Mouse (Mus musculus) thymus, postnatal 25 days (tissue): ENCODE data around the gene Fgfr2.
"Not testable (repeated sequence)": the region's sequence is repeated elsewhere in the genome, so short reads cannot be mapped to it uniquely, and the experiment has no call there.

ENCODE experiments used
- DNase-seq: peaks from one replicate; pipeline ENCODE4 v3.0.0; 2022

Fgfr2 gene

DNA sequence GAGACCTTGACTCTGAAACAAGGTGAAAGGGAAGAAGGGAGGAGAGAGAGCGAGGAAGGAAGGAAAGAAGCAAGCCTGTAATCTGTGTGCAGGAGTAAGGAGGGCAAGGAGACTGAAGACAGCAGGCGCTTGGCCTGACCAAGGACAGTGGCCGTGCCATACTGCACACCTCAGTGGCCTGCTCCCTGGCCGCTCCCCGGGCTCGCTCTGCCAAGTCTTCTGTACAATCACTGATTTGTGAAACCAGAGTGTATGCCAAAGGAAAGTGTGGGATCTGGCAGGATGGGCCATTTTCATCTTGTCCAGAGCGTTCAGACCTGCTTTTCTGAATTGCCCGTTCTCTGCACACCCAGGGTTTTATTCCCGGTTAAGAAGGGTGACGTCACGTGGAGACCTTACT lies 441.9 kb downstream of the Fgfr2 start:
- DNase-seq: no peak

DNA sequence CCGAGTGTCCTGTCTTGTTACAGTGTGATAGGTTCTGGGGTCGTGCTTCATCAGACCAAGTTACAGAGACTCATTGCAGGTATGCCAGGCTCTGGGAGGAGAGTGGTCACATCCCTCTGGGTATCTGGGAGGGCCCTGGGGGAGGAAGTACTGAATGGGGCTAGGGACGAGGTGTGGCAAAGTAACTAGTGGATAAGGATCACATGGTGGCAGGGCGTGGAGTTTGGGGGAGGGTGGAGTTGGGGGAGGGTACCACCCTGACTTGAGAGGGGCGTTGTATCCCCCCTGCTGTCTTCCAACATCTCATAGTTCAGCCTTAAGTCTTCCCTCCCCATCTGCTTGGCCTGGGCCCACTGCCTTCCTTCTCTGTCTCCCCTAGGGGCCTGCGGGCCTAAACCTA lies 443.6 kb downstream of the Fgfr2 start:
- no peak for DNase-seq

DNA sequence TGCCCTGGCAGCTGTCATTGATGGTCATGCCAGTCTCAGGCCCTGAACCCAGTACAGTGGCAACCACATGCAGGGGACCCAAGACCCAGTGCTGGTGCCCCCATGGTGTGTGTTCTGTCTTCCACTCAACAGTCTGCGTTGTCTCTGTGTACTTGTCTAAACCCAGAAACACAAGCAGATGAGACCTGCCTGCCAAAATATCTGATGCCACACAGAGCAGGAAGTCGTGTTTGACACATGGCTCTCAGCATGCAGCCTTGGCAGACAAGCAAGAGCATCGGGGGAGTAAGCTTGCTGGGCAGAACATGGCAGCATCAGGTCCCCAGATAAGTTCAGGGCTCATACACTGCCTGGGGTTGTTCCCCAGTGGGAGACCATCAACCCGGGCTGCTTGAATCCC lies 444.0 kb downstream of the Fgfr2 start:
- DNase-seq: no peak

DNA sequence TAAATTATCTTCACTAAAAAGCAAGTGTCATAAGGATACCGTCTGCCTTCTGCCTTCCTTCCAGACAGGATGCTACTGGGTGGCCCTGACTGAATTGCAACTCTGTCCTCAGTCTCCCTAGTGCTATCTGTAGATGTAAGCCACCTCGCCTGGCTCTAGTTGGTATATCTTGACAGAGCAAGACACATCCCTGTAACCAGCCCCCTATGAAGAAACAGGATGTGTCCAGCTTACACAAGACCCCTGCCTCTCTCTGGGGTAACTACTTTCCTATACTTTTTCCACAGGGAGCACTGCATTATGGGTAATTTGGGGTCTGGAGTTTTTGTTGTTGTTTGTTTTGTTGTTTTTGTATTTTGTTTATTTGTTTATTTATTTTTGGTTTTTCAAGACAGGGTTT lies 447.2 kb downstream of the Fgfr2 start:
- DNase-seq: no peak

DNA sequence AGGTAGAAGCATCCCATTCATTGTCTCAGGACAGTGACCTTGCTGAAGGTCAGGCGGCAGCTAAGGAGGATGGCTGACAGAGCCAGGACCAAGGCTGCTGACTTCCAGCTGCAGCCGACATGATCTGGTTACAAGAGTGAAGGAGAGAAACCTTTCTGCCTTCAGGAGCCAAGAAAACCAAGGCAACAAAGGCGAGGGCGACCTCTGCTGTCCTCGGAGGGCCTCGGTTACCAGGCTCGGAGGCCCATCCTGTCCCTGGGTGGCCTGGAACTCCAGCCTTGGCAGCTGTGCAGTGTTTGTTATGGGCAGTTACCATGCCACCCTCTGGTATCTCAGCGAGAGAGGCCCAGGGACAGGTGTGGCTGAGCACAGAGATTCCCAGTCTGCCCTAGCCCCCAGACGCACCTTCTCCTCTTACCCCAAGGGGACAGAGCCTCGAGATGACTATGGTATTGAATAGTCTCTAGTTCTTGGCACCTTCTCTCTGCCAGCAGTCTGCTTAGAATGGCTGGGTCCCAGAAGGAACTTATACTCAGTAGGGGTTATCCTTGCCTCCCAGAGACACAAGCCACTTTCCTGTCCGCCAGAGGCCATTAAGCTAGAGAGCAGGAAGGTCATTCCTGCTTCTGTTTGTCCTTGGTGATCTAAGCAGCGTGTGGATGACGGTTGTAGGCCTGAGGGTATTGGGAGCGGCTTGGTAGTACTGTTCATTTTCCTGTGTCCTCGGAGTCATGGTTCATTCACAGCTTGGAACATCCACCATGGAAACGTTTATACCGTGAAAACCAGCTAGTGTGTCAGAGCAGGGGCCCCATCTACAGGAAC lies 449.0 kb downstream of the Fgfr2 start:
- no peak for DNase-seq

DNA sequence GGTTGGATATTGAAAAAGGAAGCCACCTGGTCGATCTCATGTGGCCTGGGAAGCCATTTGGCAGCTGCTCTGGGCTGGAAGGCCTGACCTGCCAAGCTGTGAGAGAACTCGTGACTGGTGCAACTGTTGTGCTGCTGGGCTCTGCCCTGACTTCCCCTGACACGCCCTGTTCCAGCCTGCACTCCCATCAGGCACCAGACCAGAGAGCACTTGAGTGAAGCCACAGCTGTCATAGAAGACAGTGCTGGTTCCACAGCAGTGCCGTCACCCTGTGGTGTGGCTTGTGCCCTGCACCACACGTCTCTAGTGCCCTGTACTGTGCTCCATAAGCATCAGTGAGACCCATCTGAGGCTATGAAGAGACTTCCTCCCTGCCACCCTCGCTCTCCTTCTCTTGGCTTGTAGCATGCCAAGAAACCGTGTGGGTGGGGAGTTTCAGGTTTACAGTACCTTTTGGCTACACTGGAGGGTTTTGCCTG lies 450.6 kb downstream of the Fgfr2 start:
- no peak for DNase-seq

DNA sequence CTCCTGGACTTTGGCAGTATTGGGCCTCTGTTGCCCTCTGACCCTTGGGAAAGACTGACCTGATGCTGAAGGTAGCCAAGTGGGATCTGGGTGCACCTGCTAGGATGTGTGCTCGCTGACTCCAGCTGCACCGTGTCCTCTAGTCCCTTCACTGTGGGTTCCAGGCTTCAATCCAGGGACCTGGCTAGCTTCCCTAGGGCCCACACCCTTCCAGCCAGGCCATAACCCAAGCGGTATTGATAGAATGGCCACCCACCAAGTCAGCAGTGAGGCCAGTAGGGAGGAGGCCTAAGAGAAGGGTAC lies 452.3 kb downstream of the Fgfr2 start:
- DNase-seq: no peak

DNA sequence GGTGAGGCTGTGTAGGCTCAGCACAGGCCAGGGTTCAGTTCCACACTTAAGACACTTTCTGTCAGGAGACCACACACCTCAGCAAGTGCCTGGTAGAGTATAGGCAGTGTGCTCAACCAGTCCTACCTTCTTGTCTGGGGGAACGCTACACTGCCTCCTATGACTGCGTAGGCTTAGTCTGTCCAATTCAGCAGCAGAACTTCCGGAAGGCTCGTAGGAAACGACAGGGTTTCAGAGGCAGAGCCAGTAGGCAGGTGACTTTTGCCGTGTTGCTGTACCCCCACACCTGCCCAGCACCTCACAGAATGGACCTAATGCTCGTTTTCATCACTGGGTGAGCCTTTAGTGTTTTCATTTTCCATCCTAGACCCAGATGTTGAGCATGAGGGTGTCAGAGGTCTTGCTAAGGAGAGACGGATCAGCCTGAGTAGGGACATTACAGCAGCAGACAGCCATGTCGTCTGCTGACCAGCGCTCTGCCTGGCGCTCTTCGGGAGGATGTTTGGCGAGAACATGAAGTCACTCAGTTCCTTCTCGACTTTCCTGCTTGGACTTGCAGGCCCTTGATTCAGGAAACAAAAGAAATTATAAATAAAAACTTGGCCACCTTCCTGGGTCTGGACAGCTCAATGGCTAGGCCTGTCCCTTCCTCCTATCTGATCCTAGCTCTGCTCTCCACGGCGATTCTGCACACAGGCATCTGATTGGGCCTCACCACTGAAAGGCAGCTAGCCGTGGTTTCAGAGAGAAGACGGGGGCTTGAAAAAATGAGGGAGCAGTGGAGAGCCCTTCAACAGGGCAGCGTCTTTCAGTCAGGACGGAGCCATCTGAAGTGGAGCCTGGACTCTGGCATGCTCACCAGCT lies 452.9 kb downstream of the Fgfr2 start:
- no peak for DNase-seq

DNA sequence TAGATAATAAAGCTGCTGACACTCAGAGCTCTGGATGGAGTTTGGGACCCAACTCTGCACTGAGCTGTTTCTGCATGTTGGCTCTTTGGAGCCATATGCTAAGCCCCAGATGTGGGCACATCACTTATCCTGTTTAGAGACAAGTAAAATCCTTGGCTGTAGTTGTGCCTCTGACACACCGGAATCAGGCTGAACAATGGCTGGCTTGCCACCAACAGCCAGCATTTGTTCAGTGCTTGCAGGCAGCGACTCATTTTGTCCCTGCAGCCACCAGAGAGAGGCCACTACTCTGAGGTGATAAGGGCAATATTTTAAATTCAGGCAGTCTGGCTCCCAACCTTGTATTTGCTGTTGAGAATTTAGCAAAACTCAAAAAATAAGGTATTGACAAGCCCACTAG lies 454.5 kb downstream of the Fgfr2 start:
- DNase-seq: no peak

DNA sequence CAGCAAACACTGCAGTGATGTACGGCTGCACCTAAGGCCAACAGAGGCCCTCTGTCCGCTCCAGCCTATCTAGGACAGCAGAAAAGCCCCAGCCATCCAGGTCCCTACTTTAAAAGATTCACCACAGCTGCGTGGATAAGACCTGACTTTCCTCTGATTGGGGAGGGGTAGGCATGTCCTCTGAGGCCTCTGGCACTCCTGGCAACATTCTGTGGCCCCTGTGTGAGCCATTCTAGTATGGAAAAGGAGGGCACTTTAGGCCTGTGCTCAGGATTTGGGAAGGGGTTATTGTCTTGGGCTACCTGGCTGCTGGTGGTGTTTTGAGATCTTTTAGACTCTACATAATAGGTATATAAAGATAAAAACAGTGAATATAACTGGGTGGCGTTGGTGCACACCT lies 456.6 kb downstream of the Fgfr2 start:
- no peak for DNase-seq

DNA sequence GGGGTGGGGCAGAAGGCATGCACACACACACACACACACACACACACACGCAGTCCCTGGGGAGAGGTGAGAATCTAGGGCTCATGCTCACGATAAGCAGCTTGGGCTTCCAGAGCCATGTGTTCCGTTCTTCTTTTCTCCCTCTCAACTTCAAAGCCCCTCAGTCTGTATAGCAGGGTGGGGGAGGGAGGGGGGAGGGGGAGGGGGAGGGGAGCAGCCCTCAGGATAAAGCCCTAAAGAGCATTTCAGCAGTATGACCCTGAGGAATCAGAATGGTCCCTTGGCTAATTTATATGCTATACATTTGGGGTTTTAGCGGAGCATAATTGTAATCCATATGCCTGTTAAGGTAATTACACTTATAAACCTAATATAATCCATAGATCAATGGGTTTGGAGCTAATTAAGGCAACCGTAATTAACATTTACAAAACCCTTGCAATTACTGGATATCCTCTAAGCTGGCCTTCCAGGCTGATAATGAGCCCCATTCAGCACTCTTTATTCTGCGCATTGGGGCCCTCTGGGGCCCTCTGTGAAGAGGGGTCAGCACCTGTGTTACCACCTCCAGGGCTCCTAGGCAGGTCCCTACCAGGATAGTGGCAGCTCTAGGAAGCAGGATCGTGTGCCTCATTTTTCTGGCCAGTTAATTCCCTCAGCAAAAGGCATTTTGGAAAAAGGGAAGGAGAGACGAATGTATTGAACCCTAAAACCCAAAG lies 457.3 kb downstream of the Fgfr2 start:
- no peak for DNase-seq

DNA sequence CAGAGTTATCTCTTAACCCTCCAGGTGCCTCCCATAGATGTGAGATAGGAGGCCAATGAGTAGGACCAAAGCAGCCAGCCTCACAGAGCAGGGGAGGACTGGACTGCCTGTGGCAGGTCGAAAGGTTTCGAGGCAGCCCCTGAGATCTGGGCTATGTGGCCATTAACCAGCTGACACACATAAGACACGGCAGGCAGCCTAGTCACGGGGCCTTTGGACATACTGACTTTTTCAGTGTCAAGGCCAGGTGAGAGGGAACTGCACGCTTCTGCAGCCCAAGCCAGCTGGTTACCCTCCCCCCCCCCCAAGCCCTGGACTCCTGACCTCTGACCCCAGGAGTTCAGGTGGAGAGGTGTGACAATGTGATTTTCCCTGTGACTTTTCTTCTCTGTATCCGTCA lies 458.3 kb downstream of the Fgfr2 start:
- no peak for DNase-seq

DNA sequence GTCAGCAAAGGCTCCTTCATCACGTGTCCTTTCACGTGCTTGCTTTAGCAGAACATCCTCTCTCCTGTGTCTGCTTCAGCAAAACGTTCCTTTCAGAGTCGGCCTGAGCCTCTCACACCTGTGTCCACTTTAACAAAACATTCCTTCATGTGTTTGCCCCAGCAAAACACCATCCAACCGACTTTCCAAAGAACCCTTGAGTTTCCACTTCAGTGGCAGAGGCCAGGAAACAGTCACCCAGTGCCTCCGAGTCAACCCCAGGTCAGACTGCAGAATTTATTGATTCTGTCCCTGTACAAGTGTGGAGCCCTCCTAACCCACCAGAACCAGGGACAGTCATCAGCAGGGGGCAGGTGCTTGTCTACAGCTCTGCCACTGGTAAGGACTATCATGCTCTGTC lies 460.3 kb downstream of the Fgfr2 start:
- not testable (repeated sequence) for DNase-seq

DNA sequence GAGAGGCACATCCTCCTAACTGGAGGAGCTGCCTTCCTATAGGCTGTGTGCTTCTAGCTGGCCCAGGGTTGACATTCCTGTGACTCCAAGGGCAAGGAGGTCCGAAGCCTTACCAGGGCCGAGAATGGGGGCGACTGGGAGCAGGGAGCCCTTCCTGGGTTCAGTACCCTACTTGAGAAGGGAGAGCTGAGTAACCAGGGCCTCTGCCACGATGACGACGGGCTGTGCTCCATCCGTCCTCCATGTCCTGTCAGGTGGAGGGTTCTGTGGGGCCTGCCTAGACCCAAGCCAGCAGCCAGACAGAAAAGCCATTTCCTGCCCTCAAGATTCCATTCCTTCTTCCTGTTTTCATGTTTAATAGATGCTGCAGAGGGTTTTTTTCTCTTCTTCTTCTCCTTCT lies 463.5 kb downstream of the Fgfr2 start:
- no peak for DNase-seq

DNA sequence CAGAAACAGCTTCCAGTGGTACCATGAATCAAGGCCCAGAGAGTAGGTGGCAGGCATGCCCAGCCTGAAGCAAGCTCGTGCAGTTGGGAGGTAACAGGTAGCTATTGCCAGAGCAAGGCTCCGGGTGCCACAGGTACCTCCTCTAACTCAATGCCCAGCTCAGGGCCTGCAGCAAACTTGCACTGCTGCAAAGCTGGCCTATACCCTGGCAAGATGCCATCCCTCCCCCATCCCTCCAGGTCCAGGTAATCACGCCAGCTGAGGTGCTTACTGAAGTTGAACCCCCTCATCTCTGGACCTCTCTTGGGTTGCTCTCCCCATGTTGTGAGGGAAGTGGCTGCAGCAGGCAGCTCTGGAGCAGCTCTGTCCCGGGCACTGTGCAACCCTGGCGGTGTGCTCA lies 464.5 kb downstream of the Fgfr2 start:
- DNase-seq: no peak

DNA sequence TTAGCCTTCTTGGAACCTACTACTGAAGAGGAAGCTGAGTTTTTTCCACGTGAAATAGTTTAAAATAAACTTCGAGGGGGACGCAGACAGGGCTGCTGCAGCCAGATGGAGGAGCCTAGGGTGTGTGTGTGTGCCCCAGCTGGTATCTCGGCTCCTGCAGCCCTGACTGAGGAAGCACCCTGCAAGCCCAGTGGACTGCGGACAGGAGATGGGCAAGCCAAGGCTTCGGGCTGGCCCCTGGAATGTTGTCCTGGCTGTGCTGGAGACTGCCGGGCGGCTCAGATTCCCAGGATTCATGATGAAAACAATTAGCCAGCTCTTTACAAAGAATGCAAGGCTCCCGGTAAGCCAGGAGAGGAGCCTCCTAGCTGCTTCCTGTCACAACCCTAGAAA lies 465.1 kb downstream of the Fgfr2 start:
- no peak for DNase-seq

DNA sequence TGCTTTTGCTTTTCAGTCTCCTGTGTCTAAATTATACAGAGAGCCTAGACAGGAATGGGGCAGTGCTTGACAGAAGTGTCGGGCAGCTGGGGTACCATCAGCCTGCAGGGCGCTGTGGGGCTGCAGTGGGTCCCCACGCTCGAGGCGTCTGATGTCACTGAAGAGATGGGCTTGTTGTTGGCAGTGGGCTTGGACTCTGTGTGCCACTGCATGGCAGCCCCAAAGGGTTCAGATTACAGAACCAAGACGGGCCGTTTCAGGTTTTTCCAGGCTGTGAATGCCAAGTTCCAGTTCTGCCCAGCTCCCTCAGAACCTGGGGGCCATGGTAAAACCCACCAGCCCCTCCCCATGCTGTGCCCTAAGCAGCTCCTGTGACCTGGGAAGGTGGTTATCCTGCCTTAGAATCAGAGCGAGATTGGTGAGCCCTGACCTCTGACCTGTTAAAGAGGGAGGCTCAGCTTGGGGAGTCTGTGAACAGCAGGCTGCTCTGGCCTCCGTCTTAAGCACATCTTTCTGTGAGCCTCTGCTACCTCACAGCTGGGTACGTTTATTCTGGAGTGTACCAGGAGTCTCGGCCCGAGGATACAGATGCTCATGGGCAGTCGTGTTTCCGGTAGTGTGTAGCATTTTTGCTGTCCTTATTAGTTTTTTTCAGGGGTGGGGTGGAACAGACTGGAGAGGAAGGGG lies 465.6 kb downstream of the Fgfr2 start:
- DNase-seq: no peak

DNA sequence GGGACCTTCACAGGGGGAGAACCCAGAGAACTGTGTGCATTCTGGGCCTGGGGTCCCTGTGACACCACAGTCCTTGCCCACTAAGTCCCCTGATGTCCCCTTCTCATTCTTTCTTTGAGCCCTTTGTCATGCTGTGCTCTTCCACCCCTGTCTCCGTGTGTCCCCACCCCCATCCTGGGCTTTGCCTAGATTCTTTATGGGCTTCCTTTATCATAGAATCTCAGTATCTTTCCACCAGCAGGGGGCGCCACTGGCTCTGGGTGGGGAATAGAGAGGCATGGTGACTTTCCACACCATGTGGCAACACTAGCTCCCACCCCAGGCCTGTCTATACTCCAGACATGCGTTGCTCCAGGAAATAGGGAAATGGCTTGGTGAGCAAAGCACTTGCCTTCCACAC lies 466.6 kb downstream of the Fgfr2 start:
- peak; percentile 85 for DNase-seq

DNA sequence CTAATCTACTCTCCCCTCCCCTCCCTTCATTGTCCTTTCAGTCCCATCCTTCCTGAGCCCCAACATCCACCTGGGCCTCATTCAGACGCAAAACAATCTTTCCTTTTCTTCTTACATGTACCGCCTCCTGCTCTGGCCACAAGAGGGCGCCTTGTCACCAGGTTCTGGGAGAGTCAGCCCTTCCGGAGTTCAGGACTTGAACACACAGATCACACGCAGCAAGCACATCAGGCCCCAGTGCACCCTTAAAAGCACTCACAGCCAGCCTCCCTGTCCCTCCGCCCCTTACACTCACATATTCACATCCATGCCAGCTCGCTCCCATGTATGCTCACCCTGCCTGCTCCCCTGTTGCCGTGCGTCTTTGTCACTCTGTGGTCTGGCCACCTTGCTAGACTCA lies 467.1 kb downstream of the Fgfr2 start:
- peak; percentile 90 for DNase-seq

DNA sequence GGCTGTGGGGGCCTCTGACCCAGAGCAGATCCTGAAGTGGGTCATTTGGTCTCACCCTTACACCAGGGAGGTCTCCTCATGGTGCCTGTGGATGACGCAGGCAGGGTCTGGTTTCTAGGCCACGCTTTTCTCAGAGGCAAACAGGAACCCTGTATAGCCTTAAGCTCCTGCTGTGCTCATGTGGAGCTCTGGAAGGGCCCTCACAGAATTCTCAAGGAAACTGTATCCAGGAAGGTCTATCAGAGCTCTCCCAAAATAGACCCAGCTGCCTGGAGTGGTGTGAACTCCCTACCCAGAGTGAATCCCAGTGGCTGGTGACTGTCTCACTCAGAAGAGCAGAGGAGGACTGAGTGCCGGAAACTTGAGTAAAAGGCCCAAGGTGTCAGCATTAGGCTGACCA lies 468.7 kb downstream of the Fgfr2 start:
- DNase-seq: no peak

DNA sequence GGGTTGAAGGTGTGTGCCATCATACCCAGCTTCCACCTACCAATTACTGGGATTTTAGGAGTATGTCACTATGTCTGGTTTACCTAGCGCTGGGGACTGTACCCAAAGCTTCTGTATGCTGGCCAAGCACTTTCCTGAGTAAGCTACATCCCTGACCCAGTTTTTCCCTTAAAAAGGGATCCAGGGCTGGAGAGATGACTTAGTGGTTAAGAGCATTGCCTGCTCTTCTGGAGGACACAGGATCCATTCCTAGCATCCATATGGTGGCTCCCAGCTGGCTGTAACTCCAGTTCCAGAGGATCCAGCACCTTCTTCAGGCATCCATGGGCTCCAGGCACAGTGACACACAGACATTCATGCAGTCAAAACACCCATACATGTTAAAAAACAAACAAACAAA lies 476.6 kb downstream of the Fgfr2 start:
- DNase-seq: no peak

DNA sequence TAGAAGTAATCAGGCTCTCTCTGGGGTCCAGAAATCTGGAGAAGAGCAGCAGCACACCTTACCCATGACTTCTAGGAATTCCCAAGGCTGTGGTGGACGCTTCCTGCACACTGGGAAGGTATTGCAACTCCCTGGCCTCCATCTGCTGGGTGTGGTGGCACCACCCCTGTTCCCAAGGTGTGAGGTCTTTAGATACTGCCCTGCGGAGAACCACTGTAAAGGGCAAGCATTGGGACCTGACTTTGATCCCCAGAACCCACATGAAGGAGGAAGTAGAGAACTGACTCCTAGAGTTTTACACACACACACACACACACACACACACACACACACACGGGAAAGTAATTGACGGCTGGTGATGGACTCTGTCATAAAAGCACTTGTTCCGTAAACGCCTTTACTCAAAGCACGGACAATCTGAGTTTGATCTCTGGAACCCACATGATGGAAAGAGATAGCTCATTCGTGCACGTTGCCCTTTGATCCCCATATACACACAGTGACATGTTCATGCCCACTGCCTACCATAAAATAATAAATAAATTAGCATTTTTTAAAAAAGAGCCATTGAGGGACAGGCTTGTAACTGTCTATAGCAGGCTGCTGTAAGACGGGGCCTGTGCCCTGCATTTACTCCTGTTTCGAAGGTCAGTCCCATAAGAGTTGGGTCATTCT lies 478.4 kb downstream of the Fgfr2 start:
- no peak for DNase-seq

DNA sequence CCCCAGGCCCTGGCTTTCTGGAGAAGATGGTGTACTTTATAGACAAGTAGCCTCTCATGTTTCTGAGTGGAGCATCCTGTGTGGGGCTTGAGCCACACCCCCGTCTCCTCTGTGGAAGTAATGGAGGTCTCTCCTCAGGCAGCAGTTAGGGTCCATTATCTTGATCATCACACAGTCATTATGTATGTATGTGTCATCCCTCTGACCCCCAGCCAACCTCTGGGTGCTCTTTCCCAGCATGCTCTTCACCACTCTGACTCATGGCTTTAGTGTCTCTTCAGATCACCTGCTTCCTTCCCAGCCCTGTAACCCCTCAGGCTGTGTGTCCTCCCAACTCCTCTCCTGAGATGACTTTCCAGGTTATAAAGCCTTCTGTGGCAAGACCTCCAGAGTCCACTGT lies 481.5 kb downstream of the Fgfr2 start:
- no peak for DNase-seq
